Mouse (Mus musculus) lung, embryonic 14.5 days (tissue): ENCODE results near the gene Htr1a. TPM values are rescaled to one million over a fixed set of nuclear protein-coding genes. Genes with fewer than 3 reads are reported as not detected.

Experiments
- ATAC-seq: fragments of 200-750 bp; cut with Nextera tagmentation; 2 replicates; pipeline ENCODE4 v1.8.0; 2017; ENCODE audit warnings: mild to moderate bottlenecking, moderate TSS enrichment, moderate library complexity; ENCODE audit not compliant: insufficient read depth
- DNase-seq: peaks from one replicate; pipeline ENCODE4 v3.0.0-alpha.2; 2015
- H3K27ac ChIP-seq: fragments of 300-500 bp; sonication (generic); 2 replicates; pipeline ENCODE4 v1.5.1; 2014; ENCODE audit warnings: low read depth, mild to moderate bottlenecking, moderate library complexity
- H3K27me3 ChIP-seq: fragments of 300-500 bp; sonication (generic); 2 replicates; pipeline ENCODE4 v1.6.1; 2014; ENCODE audit warnings: low read length, control low read depth; ENCODE audit not compliant: insufficient read depth
- H3K36me3 ChIP-seq: fragments of 300-500 bp; sonication (generic); 2 replicates; pipeline ENCODE4 v1.6.1; 2014; ENCODE audit warnings: control low read depth; ENCODE audit not compliant: insufficient read depth
- H3K4me1 ChIP-seq: fragments of 300-500 bp; sonication (generic); 2 replicates; pipeline ENCODE4 v1.6.1; 2014; ENCODE audit warnings: antibody characterized with exemption, control low read depth; ENCODE audit not compliant: insufficient read depth
- H3K4me2 ChIP-seq: fragments of 300-500 bp; sonication (generic); 2 replicates; pipeline ENCODE4 v1.6.1; 2014; ENCODE audit warnings: mild to moderate bottlenecking
- H3K4me3 ChIP-seq: fragments of 300-500 bp; sonication (generic); 2 replicates; pipeline ENCODE4 v1.5.1; 2014; ENCODE audit warnings: low read depth, low read length
- H3K9ac ChIP-seq: fragments of 300-500 bp; sonication (generic); 2 replicates; pipeline ENCODE4 v1.6.1; 2014
- H3K9me3 ChIP-seq: fragments of 300-500 bp; sonication (generic); 2 replicates; pipeline ENCODE4 v1.6.1; 2016; ENCODE audit warnings: low read depth, low read length, control low read depth
- CTCF ChIP-seq: IDR thresholded peaks from 2 replicates; pipeline ENCODE4 v1.5.1; 2016; ENCODE audit warnings: antibody characterized with exemption, low read depth
- WGBS: fragments of 180-500 bp; shearing (Covaris S2); extraction: QIAGEN DNeasy Blood & Tissue Kit; methylation state at CpG from one replicate; pipeline ENCODE4 v1.1.7; 2014; 5-methylcytosine and 5-hydroxymethylcytosine counted together
- polyA plus RNA-seq: library from polyadenylated mRNA; unstranded; fragments of >200 nt; fragmentation: Nextera tagmentation; extraction: Ambion mirVana; gene quantifications from 2 replicates; pipeline ENCODE4 v1.2.1, GENCODE M21; 2014

Htr1a gene
- polyA plus RNA-seq, 1 experiment from 2014 or later, result not detected

DNA sequence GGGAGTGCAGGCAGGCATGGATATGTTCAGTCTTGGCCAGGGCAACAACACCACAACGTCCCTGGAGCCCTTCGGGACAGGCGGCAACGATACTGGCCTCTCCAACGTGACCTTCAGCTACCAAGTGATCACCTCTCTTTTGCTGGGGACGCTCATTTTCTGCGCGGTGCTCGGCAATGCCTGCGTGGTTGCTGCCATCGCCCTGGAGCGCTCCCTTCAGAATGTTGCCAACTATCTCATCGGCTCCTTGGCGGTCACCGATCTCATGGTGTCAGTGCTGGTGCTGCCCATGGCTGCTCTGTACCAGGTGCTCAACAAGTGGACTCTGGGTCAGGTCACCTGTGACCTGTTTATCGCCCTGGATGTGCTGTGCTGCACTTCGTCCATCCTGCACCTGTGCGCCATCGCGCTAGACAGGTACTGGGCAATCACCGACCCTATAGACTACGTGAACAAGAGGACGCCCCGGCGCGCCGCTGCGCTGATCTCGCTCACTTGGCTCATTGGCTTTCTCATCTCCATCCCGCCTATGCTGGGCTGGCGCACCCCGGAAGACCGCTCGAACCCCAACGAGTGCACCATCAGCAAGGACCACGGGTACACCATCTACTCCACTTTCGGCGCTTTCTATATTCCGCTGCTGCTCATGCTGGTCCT is 927 bp downstream of the Htr1a start:
- Histone ChIP-seq H3K9ac (no peak overlapping the region), H3K4me3 (no peak overlapping the region), H3K27ac (no peak overlapping the region), H3K27me3 (peaks cover 38% of the 10 kb centered on the region), H3K4me2 (no peak overlapping the region), H3K4me1 (no peaks in the 10 kb centered on the region), H3K9me3 (no peaks in the 10 kb centered on the region), H3K36me3 (no peaks in the 10 kb centered on the region)
- whole genome bisulfite sequencing, result 2% methylated on average over 39 of the region's 39 CpGs
- DNase-seq, result no peak
- no peak for ATAC-seq
- no peak for TF ChIP-seq CTCF

DNA sequence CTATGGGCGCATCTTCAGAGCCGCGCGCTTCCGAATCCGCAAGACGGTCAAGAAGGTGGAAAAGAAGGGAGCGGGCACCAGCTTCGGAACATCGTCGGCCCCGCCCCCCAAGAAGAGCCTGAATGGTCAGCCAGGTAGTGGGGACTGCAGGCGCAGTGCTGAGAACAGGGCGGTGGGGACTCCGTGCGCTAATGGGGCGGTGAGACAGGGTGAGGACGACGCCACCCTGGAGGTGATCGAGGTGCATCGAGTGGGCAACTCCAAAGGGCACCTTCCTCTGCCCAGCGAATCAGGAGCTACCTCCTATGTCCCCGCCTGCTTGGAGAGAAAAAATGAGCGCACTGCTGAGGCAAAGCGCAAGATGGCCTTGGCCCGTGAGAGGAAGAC is 1.4 kb downstream of the Htr1a start:
- Histone ChIP-seq H3K4me2 (no peak overlapping the region), H3K27me3 (peaks cover 38% of the 10 kb centered on the region), H3K27ac (no peak overlapping the region), H3K9me3 (no peaks in the 10 kb centered on the region), H3K4me3 (no peak overlapping the region), H3K9ac (no peak overlapping the region), H3K36me3 (no peaks in the 10 kb centered on the region), H3K4me1 (no peaks in the 10 kb centered on the region)
- DNase-seq (no peak), ATAC-seq (no peak)
- no peak for TF ChIP-seq CTCF
- 4% methylated on average over 26 of the region's 26 CpGs for WGBS

DNA sequence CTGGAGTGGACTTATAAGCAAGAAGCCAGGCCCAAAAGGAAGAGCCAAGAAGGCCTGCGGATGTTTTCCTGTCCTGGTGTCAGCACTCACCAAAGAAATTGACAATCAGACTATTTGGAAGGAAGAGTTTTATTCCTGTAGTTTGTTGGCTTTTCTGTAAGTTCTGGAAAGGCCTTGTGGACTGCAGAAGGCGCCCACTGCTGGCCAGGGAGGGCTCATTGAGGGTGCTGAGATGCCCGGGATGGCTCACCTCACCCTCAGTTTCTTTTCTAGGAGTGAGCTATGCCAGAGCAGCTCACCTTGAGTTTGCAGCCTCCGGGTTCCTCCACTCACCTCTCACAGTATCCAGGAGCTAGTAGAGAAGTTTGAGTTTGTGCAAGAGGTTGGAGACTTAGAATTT is 2.8 kb downstream of the Htr1a start:
- peaks cover 38% of the 10 kb centered on the region for H3K27me3 ChIP-seq
- H3K27ac ChIP-seq, result no peak overlapping the region
- no peaks in the 10 kb centered on the region for H3K9me3 ChIP-seq
- WGBS, result 5% methylated on average over 4 of the region's 4 CpGs
- no peaks in the 10 kb centered on the region for H3K4me1 ChIP-seq
- ATAC-seq (no peak), DNase-seq (no peak)
- TF ChIP-seq CTCF, result no peak
- no peak overlapping the region for H3K4me3 ChIP-seq
- H3K4me2 ChIP-seq, result no peak overlapping the region
- no peak overlapping the region for H3K9ac ChIP-seq
- no peaks in the 10 kb centered on the region for H3K36me3 ChIP-seq

DNA sequence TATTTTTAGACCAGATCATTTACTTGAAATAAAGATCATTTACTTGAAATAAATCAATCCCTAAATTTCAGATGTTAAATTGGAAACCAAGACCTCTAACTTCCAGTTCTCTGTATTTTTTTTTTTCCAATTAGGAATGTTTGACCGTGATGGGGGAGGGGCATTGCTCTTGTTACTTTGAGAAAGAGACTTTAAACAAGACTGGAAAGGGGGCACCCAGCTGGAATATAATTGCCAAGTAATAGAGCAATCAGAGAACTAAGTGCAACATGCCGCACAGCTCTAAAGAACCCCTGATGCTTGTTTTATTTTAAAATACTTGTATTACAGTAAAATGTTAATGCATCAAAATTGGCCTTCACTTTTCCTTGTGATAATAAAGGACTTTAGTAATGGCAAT is 4.3 kb downstream of the Htr1a start:
- ATAC-seq (no peak), DNase-seq (no peak)
- H3K4me1 ChIP-seq, result no peaks in the 10 kb centered on the region
- no peak overlapping the region for H3K4me3 ChIP-seq
- H3K9ac ChIP-seq, result no peak overlapping the region
- H3K36me3 ChIP-seq, result no peaks in the 10 kb centered on the region
- no peak overlapping the region for H3K4me2 ChIP-seq
- WGBS, result 47% methylated on average over 2 of the region's 2 CpGs
- no peak overlapping the region for H3K27ac ChIP-seq
- H3K9me3 ChIP-seq, result no peaks in the 10 kb centered on the region
- peaks cover 38% of the 10 kb centered on the region for H3K27me3 ChIP-seq
- no peak for TF ChIP-seq CTCF

DNA sequence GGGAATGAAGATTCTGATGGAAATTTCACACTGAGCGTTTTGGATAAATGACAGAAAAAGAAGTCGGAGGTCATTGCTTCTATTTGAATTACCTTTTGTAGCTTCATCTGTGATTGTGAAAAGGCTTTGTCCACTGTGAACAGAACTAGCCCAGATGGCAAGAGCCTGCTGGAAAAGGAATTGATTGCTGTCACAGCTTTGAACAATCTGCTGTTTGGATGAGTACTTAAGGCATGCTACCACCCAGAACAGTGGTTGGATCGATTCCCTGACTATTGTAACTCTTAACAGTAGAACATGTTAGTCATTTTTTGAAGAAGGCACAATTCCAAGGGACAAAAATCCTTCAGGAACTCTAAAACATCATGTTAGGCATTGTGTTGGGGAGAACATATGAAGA is 8.1 kb downstream of the Htr1a start:
- H3K27me3 ChIP-seq, result peaks cover 1% of the 10 kb centered on the region; the same call in 1 of the 2 replicates
- TF ChIP-seq CTCF, result no peak
- H3K36me3 ChIP-seq, result no peaks in the 10 kb centered on the region
- WGBS, result 83% methylated on average over 3 of the region's 3 CpGs
- no peak overlapping the region for H3K4me3 ChIP-seq
- H3K9me3 ChIP-seq, result no peaks in the 10 kb centered on the region
- H3K27ac ChIP-seq, result no peak overlapping the region
- no peaks in the 10 kb centered on the region for H3K4me1 ChIP-seq
- H3K9ac ChIP-seq, result no peak overlapping the region
- ATAC-seq (no peak), DNase-seq (no peak)
- H3K4me2 ChIP-seq, result no peak overlapping the region

Other genes with a start within 250 kb of the Htr1a start
- gene Rnf180, start 148.8 kb upstream of the Htr1a start, polyA plus RNA-seq, result 4.1 and 6.1 TPM in 2 replicates